Mouse (Mus musculus): ENCODE results near the gene Slc15a3.

- TF ChIP-seq CTCF (IDR thresholded peaks at IDR 0.05; ENCODE audit: borderline replicate concordance, extremely low read depth, insufficient read depth, insufficient read length) (no peak), POLR2A (IDR thresholded peaks at IDR 0.05; ENCODE audit: borderline replicate concordance, extremely low read depth, insufficient read depth, insufficient read length, poor library complexity, severe bottlenecking) (no peak)
Observed at GRCm38 (mm10) chr19:10815871-10816270, 23.7 kb upstream of the Slc15a3 start.

All from brain, embryonic 14.5 days (tissue).